Mouse (Mus musculus) layer of hippocampus, adult 9-11 months (tissue): ENCODE results near the gene Surf1.

Experiments
- DNase-seq: peaks from one replicate; pipeline ENCODE4 v3.0.0; 2022

Gene Surf1

DNA sequence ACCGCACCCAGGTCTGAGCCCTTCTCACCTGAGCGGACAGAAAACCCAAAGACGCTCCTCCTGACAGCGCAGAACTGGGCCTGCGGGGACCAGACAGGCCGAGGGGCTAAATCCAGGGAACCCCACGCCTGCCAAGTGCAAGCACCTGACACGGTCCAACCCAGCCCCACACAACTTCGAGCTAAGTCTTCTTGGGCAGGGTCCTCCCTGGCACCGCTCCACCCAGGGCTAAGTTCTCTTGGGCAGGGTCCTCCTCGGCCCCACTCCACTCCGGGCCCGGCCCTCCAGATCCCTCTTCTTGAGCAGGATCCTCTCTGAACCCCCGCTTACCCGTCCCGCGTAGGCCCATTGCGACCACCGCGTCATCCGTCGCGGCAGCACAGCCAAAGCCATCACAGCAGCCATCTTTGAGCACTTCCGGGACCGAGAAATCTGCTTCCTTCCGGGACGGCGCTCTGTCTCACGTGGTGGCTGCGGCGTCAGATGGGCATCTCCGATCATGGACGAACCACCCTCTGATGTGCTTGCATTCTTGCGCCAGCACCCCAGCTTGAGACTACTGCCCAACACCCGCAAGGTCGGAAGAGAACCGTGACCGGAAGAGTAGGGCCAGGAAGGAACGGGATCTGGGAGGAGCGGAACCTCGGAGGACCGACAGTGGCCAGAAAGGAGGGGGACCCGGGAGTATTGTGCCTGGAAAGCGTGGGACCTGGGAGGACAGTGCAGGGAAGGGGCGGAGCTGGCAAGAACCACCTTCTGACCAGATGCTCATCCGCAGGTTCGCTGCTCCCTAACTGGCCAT, at the start of gene Surf1, which contains the start of gene Surf2:
Gene Surf1 (minus strand): TSS at position 604 of the 802 bp plus-strand sequence.
Gene Surf2 (plus strand): TSS at position 441 of the 802 bp plus-strand sequence.
- DNase-seq: peak; percentile 88

DNA sequence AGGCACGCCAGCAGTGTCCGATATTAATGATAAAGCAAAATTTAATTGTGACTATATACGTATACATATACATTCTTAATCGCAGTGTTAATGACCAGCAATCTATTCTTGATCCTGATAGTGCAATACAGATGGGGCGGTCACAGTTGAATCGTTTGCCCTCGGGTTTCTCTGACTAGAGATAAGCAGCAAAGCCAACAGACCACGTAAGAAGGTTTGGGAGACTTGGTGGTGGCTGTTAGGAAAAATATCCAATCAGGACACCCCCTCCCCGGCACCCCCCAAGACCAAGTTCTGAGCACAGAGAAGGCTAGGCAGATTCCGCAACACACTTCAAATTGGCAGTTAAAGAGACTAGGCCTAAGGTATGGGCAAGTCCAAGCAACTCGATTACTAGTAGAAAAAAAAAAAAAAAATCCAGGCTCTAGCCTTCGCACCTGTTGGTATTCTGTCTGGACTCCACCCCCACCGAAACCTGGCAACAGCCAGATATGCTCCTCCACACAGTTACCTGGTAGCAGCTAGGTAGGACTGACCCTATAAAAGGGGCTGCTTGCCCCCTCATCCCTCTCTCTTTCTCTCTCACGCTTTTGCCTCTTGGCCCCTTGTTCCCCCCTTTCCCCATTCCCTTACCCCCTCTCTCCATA, 48.5 kb upstream of the Surf1 start:
- no peak for DNase-seq

DNA sequence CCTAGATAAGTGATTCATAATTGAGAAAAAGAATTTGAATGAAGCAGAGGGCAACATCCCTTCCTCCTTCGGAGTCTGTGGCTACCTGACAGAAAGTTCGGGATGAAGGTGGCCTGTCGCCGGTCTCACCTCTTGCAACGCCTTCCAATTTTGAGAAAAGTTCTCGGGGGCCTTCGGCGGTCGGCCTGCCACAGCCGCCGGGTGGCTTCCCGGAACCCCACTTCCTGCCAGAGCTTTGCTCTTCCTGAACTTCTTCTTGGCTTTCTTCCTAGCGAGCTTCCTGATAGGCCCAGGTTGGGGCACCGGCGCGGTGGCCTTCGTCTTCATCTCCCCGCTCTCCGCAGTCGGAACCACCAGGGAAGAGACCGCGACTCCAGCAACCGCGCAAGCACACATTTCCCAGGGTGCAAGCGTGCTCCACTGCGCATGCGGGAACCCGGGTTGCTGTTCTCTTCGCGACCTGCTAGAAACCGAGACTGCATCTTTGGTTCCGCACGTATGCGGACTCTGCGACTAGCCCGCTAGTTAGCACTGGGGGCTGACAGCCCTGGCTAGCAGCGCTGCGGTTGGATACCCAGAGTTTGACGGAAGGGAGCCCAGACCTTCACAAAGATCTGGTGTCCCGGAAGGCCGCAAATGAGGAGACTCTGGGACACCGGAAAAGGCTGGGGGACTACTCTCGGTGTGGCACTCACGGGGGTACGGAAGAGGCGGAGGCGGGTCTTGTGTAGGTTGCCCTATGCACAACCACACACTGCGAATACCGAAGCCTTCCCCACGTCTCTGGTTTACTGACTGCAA, 47.8 kb upstream of the Surf1 start, which contains the start of gene Rexo4:
Gene Rexo4 (minus strand): TSS at position 464 of the 801 bp plus-strand sequence.
- DNase-seq: peak; percentile 96

DNA sequence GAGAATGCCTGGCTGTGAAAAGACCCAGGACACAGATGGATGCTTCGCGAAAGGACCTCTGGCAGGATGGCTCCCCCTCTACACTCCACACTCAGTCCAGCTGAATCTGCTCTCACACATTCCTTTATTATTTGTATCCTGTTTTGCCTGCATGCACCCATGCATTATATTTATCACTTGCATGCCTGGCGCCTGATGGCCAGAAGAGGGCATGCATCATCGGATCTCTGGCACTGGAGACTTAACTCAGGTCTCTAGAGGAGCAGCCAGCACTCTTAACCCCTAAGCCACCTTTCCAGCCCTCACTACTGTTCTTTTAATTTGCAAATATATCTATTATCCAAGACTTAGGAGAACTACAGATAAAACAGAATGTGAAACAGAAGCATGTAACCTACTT, 44.4 kb upstream of the Surf1 start:
- DNase-seq: no peak

DNA sequence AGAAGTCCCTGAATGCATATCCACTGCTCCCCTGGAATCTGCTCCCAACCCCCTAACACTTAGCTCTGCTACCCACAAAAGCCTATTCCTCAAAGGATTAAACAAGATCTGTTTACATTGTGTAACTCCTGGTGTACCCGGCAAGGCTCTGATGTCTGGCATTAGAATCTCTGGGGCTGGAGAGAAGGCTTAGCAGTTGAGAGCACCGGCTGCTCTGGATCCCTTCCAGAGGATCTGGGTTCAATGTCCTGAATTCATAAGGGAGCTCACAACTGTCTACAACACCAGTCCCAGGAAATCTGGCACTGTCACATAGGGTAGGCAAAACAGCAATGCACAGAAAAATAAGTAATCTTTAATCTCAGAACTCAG, 41.1 kb upstream of the Surf1 start:
- no peak for DNase-seq

DNA sequence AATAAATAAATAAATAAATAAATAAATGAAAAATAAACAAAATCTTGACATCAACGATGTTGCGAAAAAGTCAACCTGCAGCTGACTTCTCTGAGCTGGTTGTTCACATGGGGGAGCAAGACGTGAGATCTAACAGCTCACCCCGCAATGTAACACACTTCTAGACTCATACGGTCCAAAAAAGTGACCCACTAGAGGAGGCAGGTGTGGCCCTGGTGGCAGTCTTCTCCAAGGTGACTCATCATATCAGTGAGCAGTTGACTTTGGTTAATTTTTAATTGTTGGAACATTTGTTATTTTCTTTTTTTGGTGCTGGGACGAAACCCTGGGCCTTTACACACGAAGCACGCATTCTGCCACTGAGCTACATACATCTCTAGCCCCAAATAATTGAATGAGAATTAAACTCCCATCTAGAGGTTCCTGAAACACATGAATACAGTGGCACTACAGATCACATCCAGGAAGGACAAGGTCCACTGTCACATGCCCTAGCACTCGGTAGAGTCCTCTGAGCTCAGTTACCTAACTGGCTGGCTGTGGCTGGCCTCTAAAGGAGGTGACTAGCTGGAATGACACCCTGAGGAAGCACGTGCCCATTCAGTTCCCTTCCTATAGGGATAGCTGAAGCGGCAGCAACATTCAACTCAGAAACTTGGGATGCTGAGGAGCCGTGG, 40.6 kb upstream of the Surf1 start:
- DNase-seq: no peak

DNA sequence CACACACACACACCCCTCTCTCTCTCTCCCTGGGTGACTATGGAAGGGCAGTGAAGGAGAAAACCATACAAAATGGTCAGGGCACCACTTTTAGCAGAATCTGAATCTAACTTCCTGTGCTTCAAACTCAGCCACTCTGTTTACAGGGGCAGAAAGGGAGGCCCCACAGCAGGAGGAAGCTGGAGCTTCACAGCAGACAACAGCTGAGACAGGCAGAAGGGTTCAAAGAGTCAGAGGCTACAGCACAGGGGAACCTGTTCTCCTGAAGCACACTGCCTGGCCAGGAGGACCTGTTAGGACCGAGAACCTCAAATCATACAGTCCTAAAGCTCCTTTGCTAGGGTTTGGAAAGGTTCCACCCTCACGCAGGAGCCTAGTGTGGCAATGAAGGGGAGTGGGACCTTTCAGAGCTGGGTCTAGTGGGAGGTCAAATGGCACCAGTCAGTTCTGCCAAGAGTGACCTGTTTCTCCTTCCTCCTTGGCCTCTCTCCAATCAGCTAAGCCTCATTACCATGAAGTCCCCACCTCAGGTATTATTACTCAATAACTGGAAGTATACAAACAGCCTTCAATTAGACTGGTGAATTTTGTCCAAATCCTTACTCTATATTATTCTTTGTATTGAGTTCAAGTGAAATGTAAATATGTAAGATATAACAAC, 38.5 kb upstream of the Surf1 start:
- no peak for DNase-seq

DNA sequence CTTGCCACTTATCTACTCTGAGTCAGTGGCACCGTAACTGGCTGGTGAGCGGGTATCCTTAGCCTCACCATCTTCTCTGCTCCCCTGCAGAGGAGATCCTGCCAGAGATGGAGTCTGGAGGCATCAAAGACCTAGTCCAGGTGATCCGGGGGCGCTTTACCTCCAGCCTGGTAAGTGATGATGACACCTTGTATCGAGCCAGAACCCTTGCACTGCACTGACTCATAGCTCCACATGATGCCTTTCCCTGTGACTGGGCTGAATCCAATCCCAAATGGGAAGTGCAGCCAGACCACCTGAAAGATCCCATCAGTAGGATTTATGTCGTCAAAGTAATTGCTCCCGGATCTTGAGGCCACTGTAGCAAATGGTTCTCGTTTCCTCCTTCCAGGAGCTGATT, 36.5 kb upstream of the Surf1 start:
- no peak for DNase-seq

DNA sequence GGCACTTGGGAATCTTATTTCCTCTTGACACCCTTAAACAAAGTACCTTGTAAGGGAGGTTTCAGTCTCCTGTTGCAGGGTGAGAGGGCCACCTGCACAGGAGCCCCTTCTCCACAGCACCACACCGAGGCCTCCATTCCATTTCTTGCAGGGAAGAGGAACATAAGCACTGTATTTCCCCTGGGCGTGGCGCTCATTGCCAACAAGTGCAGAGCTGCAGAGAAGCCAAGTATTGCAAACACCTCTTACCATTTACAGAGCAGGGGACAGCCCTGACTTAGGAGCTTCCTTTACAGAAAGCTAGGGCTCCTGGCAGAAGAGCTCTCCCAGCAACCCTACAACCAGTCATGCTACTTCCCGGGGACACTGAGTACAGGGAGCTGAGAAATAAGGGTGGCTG, 35.9 kb upstream of the Surf1 start:
- no peak for DNase-seq

DNA sequence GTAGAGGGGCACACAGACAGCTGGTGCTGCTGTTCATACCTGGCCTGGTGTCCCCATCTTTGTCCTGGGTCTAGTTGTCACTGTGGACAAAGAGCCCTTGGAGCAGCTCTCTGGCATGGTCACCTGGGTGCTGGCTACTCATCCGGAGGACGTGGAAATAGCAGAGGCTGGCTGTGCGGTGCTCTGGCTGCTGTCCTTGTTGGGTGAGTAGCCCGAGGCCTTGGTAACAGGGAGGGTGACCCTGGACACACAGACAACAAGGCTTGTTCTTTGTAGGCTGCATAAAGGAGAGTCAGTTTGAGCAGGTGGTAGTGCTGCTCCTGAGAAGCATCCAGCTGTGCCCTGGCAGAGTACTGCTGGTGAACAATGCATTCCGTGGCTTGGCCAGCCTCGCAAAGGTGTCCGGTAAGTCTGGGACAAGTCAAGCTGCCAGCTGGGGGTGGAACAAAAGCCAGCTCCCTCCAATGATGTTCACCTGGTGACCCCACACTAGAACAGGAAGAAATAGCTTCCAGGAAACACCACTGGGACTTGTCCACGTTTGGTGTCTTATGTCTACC, 35.1 kb upstream of the Surf1 start:
- no peak for DNase-seq

DNA sequence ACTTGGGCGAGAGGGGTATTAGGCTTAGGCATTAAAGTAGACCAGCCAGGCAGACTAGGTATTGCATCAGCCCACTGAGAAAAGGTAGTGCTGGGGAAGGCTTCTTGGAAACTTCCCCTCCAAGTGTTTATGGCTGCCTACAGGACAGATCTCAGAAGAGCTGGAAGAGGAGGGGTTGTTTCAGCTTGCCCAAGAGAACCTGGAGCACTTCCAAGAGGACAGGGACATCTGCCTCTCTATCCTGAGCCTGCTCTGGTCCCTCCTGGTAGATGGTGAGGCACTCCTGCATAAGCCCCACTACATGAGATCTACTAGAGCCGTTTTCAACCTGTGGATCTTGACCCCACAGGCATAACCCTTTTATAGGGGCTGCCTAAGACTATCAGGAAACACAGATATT, 34.1 kb upstream of the Surf1 start:
- no peak for DNase-seq

DNA sequence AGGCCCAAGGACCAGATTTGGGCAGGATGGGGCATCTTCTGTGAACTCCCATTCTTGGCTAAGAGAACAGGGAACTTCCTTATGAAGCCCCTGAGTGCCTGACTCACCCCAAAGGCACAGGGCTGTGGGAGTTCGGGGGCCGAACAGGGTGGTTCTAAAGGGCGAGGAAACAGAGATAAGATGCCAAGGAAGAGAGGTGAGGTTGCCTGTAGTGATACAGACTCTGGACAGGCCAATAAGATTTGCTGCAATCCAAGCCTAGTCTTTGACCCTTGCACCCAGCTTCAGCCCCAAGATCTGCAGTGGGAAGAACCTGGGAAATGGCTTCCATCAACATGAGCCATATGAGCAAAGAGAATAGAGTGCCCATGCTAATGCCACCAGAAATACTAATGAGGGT, 26.9 kb upstream of the Surf1 start:
- DNase-seq: no peak

DNA sequence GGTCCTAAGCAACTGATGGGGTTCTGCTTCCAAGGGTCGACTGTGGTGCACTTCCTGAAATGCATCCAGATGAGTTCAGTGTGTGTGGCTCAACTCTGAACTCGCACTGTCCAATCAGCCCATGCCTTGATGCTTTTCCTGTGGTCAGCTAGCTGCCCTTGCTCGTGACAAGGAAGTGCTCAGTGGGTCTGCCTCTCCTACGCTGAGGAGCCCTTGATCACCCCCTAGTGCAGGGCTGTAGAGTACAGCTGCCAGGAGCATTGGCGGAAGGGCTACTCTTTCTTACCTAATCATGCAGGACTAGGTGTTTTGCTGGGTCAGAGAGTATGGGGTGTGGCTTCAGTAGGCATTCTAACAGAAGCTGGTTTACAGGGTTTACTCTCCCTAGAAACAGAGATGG, 25.2 kb upstream of the Surf1 start:
- peak; percentile 54 for DNase-seq

DNA sequence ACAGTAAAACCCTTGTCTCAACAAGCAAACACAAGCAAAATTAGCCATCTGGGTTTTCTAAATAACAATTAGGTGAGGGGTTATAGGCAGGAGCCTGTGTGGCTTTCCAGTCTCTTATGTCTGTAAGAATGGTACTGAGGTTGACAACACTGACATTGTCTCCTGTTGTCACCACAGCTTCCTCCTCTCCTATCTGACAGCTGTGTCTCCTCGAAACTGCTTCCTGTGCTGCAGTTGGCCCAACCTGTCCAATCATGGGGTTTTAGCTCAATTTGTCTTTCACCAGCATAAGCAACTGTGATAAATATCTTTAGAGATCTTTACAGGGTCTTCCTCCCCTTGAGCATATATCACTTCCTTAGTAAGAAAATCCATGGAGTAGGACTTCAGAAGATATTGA, 20.1 kb upstream of the Surf1 start:
- DNase-seq: no peak

DNA sequence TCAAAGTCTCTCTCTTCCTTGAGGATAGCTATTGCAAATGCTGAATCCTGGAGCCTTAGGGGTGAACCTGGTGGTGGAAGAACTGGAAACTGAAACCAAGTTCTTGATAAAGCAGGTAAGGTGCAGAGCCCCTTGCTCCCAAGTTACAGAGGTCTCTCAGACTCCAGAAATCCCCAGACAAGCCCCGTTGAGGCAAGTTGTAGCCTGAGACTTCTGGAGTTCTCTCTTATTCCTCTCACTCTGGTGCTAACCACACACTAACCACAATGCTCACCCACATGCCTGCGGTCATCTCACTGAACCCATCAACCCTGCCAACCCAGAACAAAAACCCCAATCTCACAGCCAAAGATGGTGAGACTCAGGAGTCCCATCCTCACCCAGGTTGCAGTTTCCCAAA, 19.0 kb upstream of the Surf1 start:
- no peak for DNase-seq

DNA sequence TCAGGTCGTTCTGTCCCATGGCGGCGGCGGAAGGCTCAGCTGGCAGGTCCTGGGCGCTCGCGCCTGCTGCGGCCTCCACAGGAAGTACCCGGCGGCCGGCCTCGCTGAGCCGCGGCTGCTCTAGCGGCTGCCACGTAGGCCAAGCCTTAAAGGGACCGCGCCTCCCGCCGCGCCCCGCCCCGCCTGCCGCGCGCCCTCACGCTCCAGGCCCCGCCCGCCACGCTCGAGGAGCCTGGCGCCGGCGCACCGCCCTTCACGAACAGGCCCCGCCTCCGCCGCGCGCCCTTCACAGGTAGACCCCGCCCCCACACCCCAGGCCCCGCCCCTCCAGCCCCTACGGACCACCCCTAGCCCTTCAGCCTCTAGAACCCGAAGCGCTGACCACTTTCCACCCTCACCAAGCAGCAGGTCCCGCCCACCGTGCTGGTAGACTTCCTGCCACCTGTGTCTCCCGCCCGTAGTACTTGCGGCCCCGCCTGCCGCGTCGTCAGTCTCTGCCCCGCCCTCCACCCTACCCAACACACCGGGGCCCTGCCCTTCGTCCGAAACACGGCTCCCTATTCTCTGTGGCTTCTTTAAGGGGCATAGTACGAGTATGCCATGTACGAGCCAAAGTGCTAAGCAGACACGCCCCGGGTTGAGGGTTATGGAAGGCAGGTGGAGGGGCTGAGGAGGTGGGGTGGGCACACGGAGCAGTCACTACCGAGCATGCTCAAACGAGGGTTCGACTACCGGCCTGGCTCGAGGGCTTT, 17.1 kb upstream of the Surf1 start, which contains the start of the genes Surf4 and Stkld1:
Gene Surf4 (minus strand): TSS at position 625 of the 752 bp plus-strand sequence.
Gene Stkld1 (plus strand): TSS at position 744 of the 752 bp plus-strand sequence.
- DNase-seq: peak; percentile 94

DNA sequence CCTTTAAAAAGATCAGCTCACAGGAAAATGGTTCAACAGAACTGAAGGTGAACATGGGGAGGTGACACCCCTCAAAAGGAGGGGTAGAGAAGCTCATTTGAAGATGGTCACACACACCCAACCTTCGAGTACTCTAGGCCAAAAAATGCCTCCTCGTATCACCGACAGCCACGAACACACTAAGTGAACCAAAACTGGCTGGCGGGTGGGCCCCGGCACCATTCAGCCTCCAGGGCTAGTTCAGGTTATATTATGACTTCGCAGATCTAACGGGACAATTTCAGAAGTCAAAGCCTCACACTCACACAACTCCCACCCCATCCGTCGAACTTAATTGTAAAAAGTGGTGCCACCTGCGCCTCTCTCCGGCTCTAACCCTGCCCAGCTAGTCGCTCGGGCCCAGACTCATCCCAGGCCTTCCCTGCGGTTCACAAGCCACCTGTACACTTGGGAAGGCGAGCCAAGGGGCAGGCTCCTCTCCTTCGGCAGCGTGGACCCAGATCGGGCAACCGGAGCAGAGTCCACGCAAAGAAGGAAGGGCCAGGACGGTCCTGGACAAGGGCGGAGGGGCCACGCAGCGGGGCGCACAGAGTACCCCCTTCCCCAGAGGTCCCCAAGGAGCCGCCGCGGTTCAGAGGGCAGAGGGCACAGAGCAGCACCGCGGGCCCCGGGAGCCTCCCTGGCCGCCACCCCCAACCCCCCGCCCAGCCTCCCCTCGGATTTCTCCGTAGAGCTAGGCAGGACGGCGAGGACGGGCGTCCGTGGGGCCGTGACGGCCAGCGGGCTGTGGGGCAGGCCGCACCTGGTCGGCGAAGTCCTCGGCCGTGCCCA, 16.4 kb upstream of the Surf1 start:
- no peak for DNase-seq

DNA sequence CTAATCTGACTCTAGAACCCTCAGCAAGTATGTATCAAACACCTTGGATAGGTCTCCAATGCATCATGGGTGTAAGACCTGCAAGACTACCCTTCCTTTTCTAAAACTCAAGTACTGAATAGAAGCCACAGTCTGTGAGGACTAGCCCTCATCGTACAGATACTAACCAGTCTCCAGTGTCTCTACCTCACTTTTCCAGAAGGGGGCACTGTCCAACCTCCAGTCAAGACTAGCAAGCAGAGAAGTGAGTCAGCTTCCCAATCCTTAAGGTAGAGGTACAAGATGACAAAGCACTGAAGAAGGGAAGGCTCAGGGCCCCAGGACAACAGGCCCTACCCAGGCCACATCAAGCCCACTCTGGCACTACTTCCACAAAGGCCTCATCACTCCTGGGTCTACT, 14.1 kb upstream of the Surf1 start:
- peak; percentile 66 for DNase-seq

DNA sequence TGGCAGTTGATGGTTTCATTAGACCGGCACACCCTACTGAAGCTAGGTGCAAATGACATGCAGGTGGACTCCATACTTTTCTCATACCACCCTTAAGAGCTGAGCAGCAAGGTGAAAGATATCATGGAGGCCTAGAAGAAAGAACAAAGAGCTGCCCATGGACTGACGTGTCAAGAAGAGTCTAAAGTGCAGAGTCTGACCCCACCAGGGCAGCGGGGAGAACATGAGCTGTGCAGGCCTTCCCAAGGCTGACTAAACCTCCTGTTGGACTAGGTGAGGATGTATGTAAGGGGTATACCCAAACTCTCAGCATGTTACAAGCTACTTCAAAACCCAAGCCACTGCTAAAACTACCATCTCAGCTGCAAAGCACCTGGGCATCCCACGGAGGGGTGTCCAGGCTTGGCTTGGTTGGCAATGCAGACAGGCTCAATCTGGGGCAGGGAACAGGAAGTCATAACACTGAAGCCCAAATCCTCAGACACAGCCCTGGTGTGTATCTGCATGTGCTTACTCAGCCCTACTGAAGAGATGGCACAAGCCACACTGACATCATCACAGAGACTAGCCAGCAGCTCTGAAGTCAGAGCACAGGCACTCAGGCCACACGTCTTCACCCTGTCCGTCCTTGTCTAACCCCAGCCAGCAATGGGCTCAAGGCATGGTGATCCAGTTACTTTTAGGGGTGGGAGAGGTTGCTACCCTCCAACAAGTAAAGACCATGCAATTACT, 11.6 kb upstream of the Surf1 start:
- no peak for DNase-seq

DNA sequence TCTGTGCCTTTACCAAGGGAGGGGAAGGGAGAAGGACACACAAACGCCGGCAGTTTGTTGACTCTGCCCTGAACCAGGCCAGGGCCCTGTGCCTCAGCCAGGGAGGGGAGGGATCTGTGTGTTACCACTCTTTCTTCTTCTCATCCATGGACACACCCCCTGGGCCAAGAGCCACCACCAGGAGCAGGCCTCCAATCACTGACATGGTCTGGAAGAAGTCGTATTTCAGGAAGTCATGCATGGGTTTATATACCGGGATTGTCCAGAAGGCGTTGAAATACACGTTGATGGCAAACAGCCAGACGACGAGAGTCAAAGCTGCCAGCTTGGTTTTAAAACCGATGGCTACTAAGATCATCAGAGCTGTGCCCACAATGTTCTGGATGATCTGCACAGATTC, 5.5 kb upstream of the Surf1 start:
- no peak for DNase-seq
